Mouse (Mus musculus) T-cell, adult 66 days (primary cell): ENCODE results near the gene Atp6v0e2. TPM values are rescaled to one million over a fixed set of nuclear protein-coding genes. Genes with fewer than 3 reads are reported as not detected.

Experiments used
- total RNA-seq, 2 experiments: library from RNA; stranded (reverse); gene quantifications; 3 replicates in 1 of 2; 4 replicates in 1 of 2; pipeline ENCODE4 v1.2.4; 2023

Atp6v0e2 gene
- total RNA-seq = 1 to 10 TPM in 1 of 2 experiments, under 1 TPM in 1; 0.92 to 1.3 TPM

GRCm38 (mm10) chr6:48537105-48537954, at the start of gene Atp6v0e2:
TSS of gene Atp6v0e2 (plus strand) at chr6:48537615.

GRCm38 (mm10) chr6:48554280-48555103, 17.1 kb downstream of the Atp6v0e2 start, which contains the start of gene Lrrc61:
TSS of gene Lrrc61 (plus strand) at chr6:48554796.

GRCm38 (mm10) chr6:48572572-48573061, 35.2 kb downstream of the Atp6v0e2 start, which contains the start of gene Rarres2:
TSS of gene Rarres2 (minus strand) at chr6:48572789.

DNA sequence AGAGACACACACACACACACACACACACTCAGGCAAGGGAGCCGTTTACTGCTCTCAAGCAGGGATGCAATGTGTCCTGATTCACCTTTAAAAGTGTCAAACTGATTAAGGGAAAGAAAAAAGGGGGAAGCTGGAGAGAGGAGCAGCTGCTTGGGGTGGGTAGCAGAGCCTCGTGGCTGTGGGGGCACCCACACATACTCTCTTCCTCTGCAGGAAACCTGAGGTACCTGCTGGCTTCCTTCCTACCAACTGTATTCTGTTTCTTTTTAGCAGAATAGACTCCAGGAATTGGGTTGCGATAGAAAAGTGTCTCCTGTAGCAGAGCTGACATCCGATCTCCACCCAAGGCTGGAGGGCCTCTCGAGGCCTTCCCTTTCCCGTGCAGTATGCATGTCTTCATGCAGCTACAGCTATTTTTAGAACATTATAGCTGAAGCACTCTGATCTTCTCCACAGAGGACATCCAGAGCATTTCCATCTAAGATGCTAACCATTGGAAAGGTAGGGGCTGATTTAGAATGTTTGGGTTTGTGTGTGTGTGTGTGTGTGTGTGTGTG, 51.9 kb downstream of the Atp6v0e2 start, which contains the start of gene Gm45021:
TSS of gene Gm45021 (plus strand) at position 417 of the 557 bp plus-strand sequence.

Other genes starting within 250 kb of the Atp6v0e2 start
- gene Krba1, start 142.0 kb upstream of the Atp6v0e2 start, total RNA-seq = 10 to 100 TPM; 44.5 to 51.8 TPM
- 10 to 100 TPM in 1 of 2 experiments, 1 to 10 TPM in 1; 5.2 to 10.3 TPM for gene Zfp467, start 91.8 kb upstream of the Atp6v0e2 start, total RNA-seq
- under 1 TPM; 0.50 TPM for gene Sspo, start 89.4 kb upstream of the Atp6v0e2 start, total RNA-seq
- gene Lrrc61, start 17.2 kb downstream of the Atp6v0e2 start, total RNA-seq = 10 to 100 TPM; 47.2 to 48.8 TPM
- gene Rarres2, start 35.2 kb downstream of the Atp6v0e2 start, total RNA-seq = not detected
- not detected for gene Gm45021, start 52.0 kb downstream of the Atp6v0e2 start, total RNA-seq
- gene Repin1, start 56.3 kb downstream of the Atp6v0e2 start, total RNA-seq = 1 to 10 TPM; 2.0 to 2.4 TPM
- gene Gm44965, start 56.3 kb downstream of the Atp6v0e2 start, total RNA-seq = 1 to 10 TPM in 1 of 2 experiments, not detected in 1; 2.6 TPM
- gene Zfp775, start 64.4 kb downstream of the Atp6v0e2 start, total RNA-seq = 1 to 10 TPM; 4.7 to 5.6 TPM
- gene AI854703, start 89.1 kb downstream of the Atp6v0e2 start, total RNA-seq = 1 to 10 TPM in 1 of 2 experiments, under 1 TPM in 1; 0.92 to 1.3 TPM
- 100 to 1,000 TPM; 131 to 163 TPM for gene Gimap8, start 109.6 kb downstream of the Atp6v0e2 start, total RNA-seq
- 100 to 1,000 TPM; 123 to 132 TPM for gene Gimap9, start 138.5 kb downstream of the Atp6v0e2 start, total RNA-seq
- 100 to 1,000 TPM; 291 to 421 TPM for gene Gimap4, start 146.9 kb downstream of the Atp6v0e2 start, total RNA-seq
- gene Gimap6, start 170.6 kb downstream of the Atp6v0e2 start, total RNA-seq = 1,000 to 10,000 TPM; 1,277 to 1,347 TPM
- 10 to 100 TPM; 10.8 to 18.8 TPM for gene Gm28053, start 181.0 kb downstream of the Atp6v0e2 start, total RNA-seq
- 10 to 100 TPM; 40.2 to 63.2 TPM for gene Gimap7, start 181.0 kb downstream of the Atp6v0e2 start, total RNA-seq
- gene Gimap1, start 201.4 kb downstream of the Atp6v0e2 start, total RNA-seq = 100 to 1,000 TPM; 142 to 153 TPM
- gene Gimap5, start 208.6 kb downstream of the Atp6v0e2 start, total RNA-seq = 100 to 1,000 TPM; 137 to 160 TPM
- gene Gimap3, start 233.2 kb downstream of the Atp6v0e2 start, total RNA-seq = 100 to 1,000 TPM; 434 to 577 TPM